Mouse (Mus musculus) heart, adult 2 months (tissue): Measurements from ENCODE around the gene 4931408C20Rik.

Experiments used
- CTCF ChIP-seq: fragments of 200-600 bp; IDR thresholded peaks from 2 replicates; pipeline ENCODE4 v1.8.1; 2022; ENCODE audit warnings: antibody characterized with exemption, mild to moderate bottlenecking, moderate library complexity
- EP300 ChIP-seq: fragments of 200-500 bp; IDR thresholded peaks from 2 replicates; pipeline ENCODE4 v1.6.1; 2011; ENCODE audit warnings: low read depth, low read length, control low read depth; ENCODE audit not compliant: insufficient read depth
- POLR2A ChIP-seq: fragments of 200-500 bp; IDR thresholded peaks from 2 replicates; pipeline ENCODE4 v1.6.1; 2011; ENCODE audit warnings: mild to moderate bottlenecking, low read depth, low read length, control low read depth; ENCODE audit not compliant: insufficient read depth

- TF ChIP-seq CTCF (no peak), POLR2A (no peak), EP300 (no peak)
Observed at GRCm38 (mm10) chr1:26685383-26685782, 1.9 kb downstream of the 4931408C20Rik start.
